Mouse (Mus musculus): ENCODE data around the gene Kif5c. TPM values are rescaled to one million over a fixed set of nuclear protein-coding genes. Genes with fewer than 3 reads are reported as not detected.

Kif5c gene
- polyA plus RNA-seq, 1 experiment: 19.0 TPM

- TF ChIP-seq POLR2A (IDR thresholded peaks at IDR 0.05; ENCODE audit: control insufficient read depth, low read depth, low read length) (no peak), CTCF (IDR thresholded peaks at IDR 0.05; ENCODE audit: control insufficient read depth, insufficient read depth, insufficient replicate concordance, low read depth, low read length) (peak; percentile 12; the same call in 1 of the 2 replicates)
- Histone ChIP-seq H3K4me1 (ENCODE audit: control insufficient read depth, insufficient read depth, low read length) (no peaks in the 10 kb centered on the region), H3K4me3 (ENCODE audit: control insufficient read depth, low read depth, low read length) (no peak overlapping the region)
Measured at GRCm38 (mm10) chr2:49656988-49657387, 37.9 kb downstream of the Kif5c start.

GRCm38 (mm10) chr2:49657666-49658065 is 38.6 kb downstream of the Kif5c start:
- TF ChIP-seq CTCF (IDR thresholded peaks at IDR 0.05; ENCODE audit: control insufficient read depth, insufficient read depth, insufficient replicate concordance, low read depth, low read length) (no peak), POLR2A (IDR thresholded peaks at IDR 0.05; ENCODE audit: control insufficient read depth, low read depth, low read length) (no peak)
- no peaks in the 10 kb centered on the region for H3K4me1 ChIP-seq (ENCODE audit: control insufficient read depth, insufficient read depth, low read length)
- no peaks in the 10 kb centered on the region for H3K36me3 ChIP-seq (ENCODE audit: control insufficient read depth, insufficient read depth, low read length)

More at GRCm38 (mm10) chr2:49656988-49657387, 37.9 kb downstream of the Kif5c start:
- H3K27ac ChIP-seq (ENCODE audit: control insufficient read depth, insufficient read depth, low read depth, low read length): no peak overlapping the region
- no peaks in the 10 kb centered on the region for H3K36me3 ChIP-seq (ENCODE audit: control insufficient read depth, insufficient read depth, low read length)
- H3K27me3 ChIP-seq (ENCODE audit: control insufficient read depth, insufficient read depth, low read length): no peaks in the 10 kb centered on the region

GRCm38 (mm10) chr2:49658988-49659387 is 39.9 kb downstream of the Kif5c start:
- no peaks in the 10 kb centered on the region for H3K27me3 ChIP-seq (ENCODE audit: control insufficient read depth, insufficient read depth, low read length)
- TF ChIP-seq CTCF (IDR thresholded peaks at IDR 0.05; ENCODE audit: control insufficient read depth, insufficient read depth, insufficient replicate concordance, low read depth, low read length): no peak
- TF ChIP-seq POLR2A (IDR thresholded peaks at IDR 0.05; ENCODE audit: control insufficient read depth, low read depth, low read length): no peak
- H3K27ac ChIP-seq (ENCODE audit: control insufficient read depth, insufficient read depth, low read depth, low read length): no peak overlapping the region
- H3K4me1 ChIP-seq (ENCODE audit: control insufficient read depth, insufficient read depth, low read length): no peaks in the 10 kb centered on the region
- H3K4me3 ChIP-seq (ENCODE audit: control insufficient read depth, low read depth, low read length): no peak overlapping the region
- no peaks in the 10 kb centered on the region for H3K36me3 ChIP-seq (ENCODE audit: control insufficient read depth, insufficient read depth, low read length)

More at GRCm38 (mm10) chr2:49657666-49658065, 38.6 kb downstream of the Kif5c start:
- Histone ChIP-seq H3K27me3 (ENCODE audit: control insufficient read depth, insufficient read depth, low read length) (no peaks in the 10 kb centered on the region), H3K27ac (ENCODE audit: control insufficient read depth, insufficient read depth, low read depth, low read length) (no peak overlapping the region), H3K4me3 (ENCODE audit: control insufficient read depth, low read depth, low read length) (no peak overlapping the region)

- Histone ChIP-seq H3K4me1 (ENCODE audit: control insufficient read depth, insufficient read depth, low read length) (no peaks in the 10 kb centered on the region), H3K4me3 (ENCODE audit: control insufficient read depth, low read depth, low read length) (no peak overlapping the region), H3K27ac (ENCODE audit: control insufficient read depth, insufficient read depth, low read depth, low read length) (no peak overlapping the region), H3K27me3 (ENCODE audit: control insufficient read depth, insufficient read depth, low read length) (no peaks in the 10 kb centered on the region), H3K36me3 (ENCODE audit: control insufficient read depth, insufficient read depth, low read length) (no peaks in the 10 kb centered on the region)
- TF ChIP-seq CTCF (IDR thresholded peaks at IDR 0.05; ENCODE audit: control insufficient read depth, insufficient read depth, insufficient replicate concordance, low read depth, low read length) (no peak), POLR2A (IDR thresholded peaks at IDR 0.05; ENCODE audit: control insufficient read depth, low read depth, low read length) (no peak)
Measured at GRCm38 (mm10) chr2:49659964-49660363, 40.9 kb downstream of the Kif5c start.

GRCm38 (mm10) chr2:49660375-49660923 is 41.4 kb downstream of the Kif5c start:
- no peaks in the 10 kb centered on the region for H3K4me1 ChIP-seq (ENCODE audit: control insufficient read depth, insufficient read depth, low read length)
- H3K27ac ChIP-seq (ENCODE audit: control insufficient read depth, insufficient read depth, low read depth, low read length): no peak overlapping the region
- H3K27me3 ChIP-seq (ENCODE audit: control insufficient read depth, insufficient read depth, low read length): no peaks in the 10 kb centered on the region
- H3K4me3 ChIP-seq (ENCODE audit: control insufficient read depth, low read depth, low read length): no peak overlapping the region
- TF ChIP-seq CTCF (IDR thresholded peaks at IDR 0.05; ENCODE audit: control insufficient read depth, insufficient read depth, insufficient replicate concordance, low read depth, low read length): no peak
- TF ChIP-seq POLR2A (IDR thresholded peaks at IDR 0.05; ENCODE audit: control insufficient read depth, low read depth, low read length): no peak
- no peaks in the 10 kb centered on the region for H3K36me3 ChIP-seq (ENCODE audit: control insufficient read depth, insufficient read depth, low read length)

- no peak overlapping the region for H3K4me3 ChIP-seq (ENCODE audit: control insufficient read depth, low read depth, low read length)
- H3K4me1 ChIP-seq (ENCODE audit: control insufficient read depth, insufficient read depth, low read length): no peaks in the 10 kb centered on the region
- H3K36me3 ChIP-seq (ENCODE audit: control insufficient read depth, insufficient read depth, low read length): no peaks in the 10 kb centered on the region
- H3K27me3 ChIP-seq (ENCODE audit: control insufficient read depth, insufficient read depth, low read length): no peaks in the 10 kb centered on the region
- H3K27ac ChIP-seq (ENCODE audit: control insufficient read depth, insufficient read depth, low read depth, low read length): no peak overlapping the region
- TF ChIP-seq POLR2A (IDR thresholded peaks at IDR 0.05; ENCODE audit: control insufficient read depth, low read depth, low read length) (no peak), CTCF (IDR thresholded peaks at IDR 0.05; ENCODE audit: control insufficient read depth, insufficient read depth, insufficient replicate concordance, low read depth, low read length) (no peak)
Measured at GRCm38 (mm10) chr2:49661348-49661747, 42.2 kb downstream of the Kif5c start.

GRCm38 (mm10) chr2:49661872-49662271 is 42.8 kb downstream of the Kif5c start:
- no peaks in the 10 kb centered on the region for H3K27me3 ChIP-seq (ENCODE audit: control insufficient read depth, insufficient read depth, low read length)
- no peaks in the 10 kb centered on the region for H3K36me3 ChIP-seq (ENCODE audit: control insufficient read depth, insufficient read depth, low read length)
- no peak for TF ChIP-seq POLR2A (IDR thresholded peaks at IDR 0.05; ENCODE audit: control insufficient read depth, low read depth, low read length)
- no peak for TF ChIP-seq CTCF (IDR thresholded peaks at IDR 0.05; ENCODE audit: control insufficient read depth, insufficient read depth, insufficient replicate concordance, low read depth, low read length)
- H3K4me3 ChIP-seq (ENCODE audit: control insufficient read depth, low read depth, low read length): no peak overlapping the region
- H3K27ac ChIP-seq (ENCODE audit: control insufficient read depth, insufficient read depth, low read depth, low read length): no peak overlapping the region
- H3K4me1 ChIP-seq (ENCODE audit: control insufficient read depth, insufficient read depth, low read length): no peaks in the 10 kb centered on the region

Measured in testis, adult 2 months (tissue).